Mouse (Mus musculus) E14TG2a.4 (cell line): ENCODE measurements at regions not wholly inside any gene's neighbourhood (a gene's known extent, or its start where the extent isn't known, plus 50 kb on each side); places are given as distances from the start of the nearest gene placed in this dataset.

Experiments used
- CTCF ChIP-seq: conservative IDR thresholded peaks from 2 replicates; pipeline ENCODE4 v1.5.1; 2014; ENCODE audit warnings: low read length
- NANOG ChIP-seq: IDR thresholded peaks from 2 replicates; pipeline ENCODE4 v1.6.1; 2014; ENCODE audit warnings: borderline replicate concordance, low read length, mixed read lengths
- POU5F1 ChIP-seq: IDR thresholded peaks from 2 replicates; pipeline ENCODE4 v1.6.1; 2014; ENCODE audit warnings: low read length, borderline replicate concordance

- TF ChIP-seq POU5F1, result no peak
- TF ChIP-seq CTCF, result no peak
- no peak for TF ChIP-seq NANOG
These were observed 81.6 kb upstream of the Plcb4 start for GRCm38 (mm10) chr2:135577228-135577627.
